Comparison of ENCODE assay signal across 8 mouse cellular contexts in the genomic region with DNA sequence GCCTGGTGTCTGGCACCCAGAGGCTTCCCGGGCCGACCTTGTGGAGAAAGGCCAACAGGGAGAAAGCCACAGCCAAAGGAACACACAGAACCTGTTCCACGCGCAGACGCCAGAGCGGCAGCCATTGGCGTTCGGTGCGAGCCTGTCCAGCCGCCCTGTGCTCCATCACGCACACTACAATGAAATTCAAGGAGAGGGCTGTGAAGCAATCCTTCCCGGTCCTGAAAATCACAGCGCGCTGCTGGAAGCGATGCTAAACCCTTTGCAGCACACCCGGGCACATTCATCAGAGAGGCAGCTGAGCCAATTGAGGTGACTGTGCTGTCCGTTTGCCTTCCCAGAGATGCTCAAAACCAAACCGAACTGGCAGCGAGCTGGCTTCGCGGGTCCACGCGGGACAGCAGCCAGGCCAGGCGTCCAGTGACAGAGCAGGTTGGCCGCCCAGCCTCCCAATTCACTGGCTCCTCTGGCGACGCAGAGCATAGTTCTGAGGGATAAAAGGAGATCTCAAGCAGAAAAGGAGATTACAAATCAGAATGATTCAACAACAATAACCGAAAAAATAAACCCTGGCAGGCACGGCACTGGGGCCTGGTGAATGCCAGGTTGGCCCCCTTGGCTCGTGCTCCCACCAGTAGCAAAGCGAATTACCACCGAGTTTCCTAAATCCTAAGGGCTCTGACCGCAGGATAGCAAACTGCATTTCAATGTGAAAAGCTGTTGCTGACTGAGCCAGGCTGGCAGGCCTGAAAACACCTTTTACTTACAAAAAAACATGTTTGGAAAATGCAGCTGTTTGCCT.
DNase-seq lines count a peak whose midpoint lies in the region; ATAC-seq and TF ChIP-seq lines count a peak whose summit lies in the region.

No protein-coding gene starts in this region.

- no peak overlapping the region for H3K4me2 ChIP-seq in liver, postnatal 0 days (ENCODE audit: low read depth, low read length)
- H3K4me2 ChIP-seq in embryonic facial prominence, embryonic 11.5 days (ENCODE audit: low read depth, low read length): peak overlapping the region; percentile 75
- H3K4me2 ChIP-seq in heart, embryonic 12.5 days: peak overlapping the region; percentile 85

- H3K36me3 ChIP-seq in liver, postnatal 0 days (replicated peaks; ENCODE audit: insufficient read depth, low read length): no peaks in the 10 kb centered on the region
- no peaks in the 10 kb centered on the region for H3K36me3 ChIP-seq in embryonic facial prominence, embryonic 11.5 days (replicated peaks; ENCODE audit: control insufficient read depth, insufficient read depth, low read depth, low read length)
- H3K36me3 ChIP-seq in heart, embryonic 12.5 days: no peaks in the 10 kb centered on the region

- no peak overlapping the region for H3K4me3 ChIP-seq in liver, postnatal 0 days (ENCODE audit: low read depth, low read length)
- peak overlapping the region; percentile 32 for H3K4me3 ChIP-seq in embryonic facial prominence, embryonic 11.5 days (ENCODE audit: low read depth, low read length)
- peak overlapping the region; percentile 49 for H3K4me3 ChIP-seq in heart, embryonic 12.5 days

- no peak for TF ChIP-seq CTCF in liver, postnatal 0 days (IDR thresholded peaks at IDR 0.05; ENCODE audit: low read depth)

- H3K9ac ChIP-seq in liver, postnatal 0 days (replicated peaks): no peak overlapping the region
- peak overlapping the region; percentile 57 for H3K9ac ChIP-seq in embryonic facial prominence, embryonic 11.5 days (replicated peaks; ENCODE audit: low read length)
- H3K9ac ChIP-seq in heart, embryonic 12.5 days: peak overlapping the region; percentile 44

- no peaks in the 10 kb centered on the region for H3K9me3 ChIP-seq in liver, postnatal 0 days (ENCODE audit: low read length)
- H3K9me3 ChIP-seq in embryonic facial prominence, embryonic 11.5 days (replicated peaks; ENCODE audit: control insufficient read depth, low read length): no peaks in the 10 kb centered on the region
- peaks cover 3% of the 10 kb centered on the region; the same call in 1 of the 2 replicates for H3K9me3 ChIP-seq in heart, embryonic 12.5 days (replicated peaks)

- H3K4me1 ChIP-seq in liver, postnatal 0 days (ENCODE audit: insufficient read depth): no peaks in the 10 kb centered on the region
- no peaks in the 10 kb centered on the region for H3K4me1 ChIP-seq in embryonic facial prominence, embryonic 11.5 days (ENCODE audit: control insufficient read depth, insufficient read depth, low read length)
- peaks cover 10% of the 10 kb centered on the region for H3K4me1 ChIP-seq in heart, embryonic 12.5 days (replicated peaks)

- 8% methylated on average over 33 of the region's 33 CpGs for WGBS in liver, postnatal 0 days (ENCODE audit: insufficient replicate concordance)
- 1% methylated on average over 33 of the region's 33 CpGs for WGBS in embryonic facial prominence, embryonic 11.5 days
- 4% methylated on average over 33 of the region's 33 CpGs for WGBS in heart, embryonic 12.5 days

- H3K27me3 ChIP-seq in liver, postnatal 0 days (ENCODE audit: insufficient read depth, low read length): peaks cover 11% of the 10 kb centered on the region
- peaks cover 3% of the 10 kb centered on the region for H3K27me3 ChIP-seq in embryonic facial prominence, embryonic 11.5 days (ENCODE audit: control insufficient read depth, insufficient read depth, low read length)
- H3K27me3 ChIP-seq in heart, embryonic 12.5 days (replicated peaks): peaks cover 29% of the 10 kb centered on the region

- DNase-seq in liver: peak; percentile 4
- no peak for DNase-seq in liver, postnatal 0 days
- peak; percentile 54 for DNase-seq in embryonic facial prominence, embryonic 11.5 days (ENCODE audit: low spot score)
- DNase-seq in layer of hippocampus, adult 9-10 months (ENCODE audit: low spot score): peak; percentile 4
- DNase-seq in lung, postnatal 36 days: peak; percentile 5
- DNase-seq in skeletal muscle tissue, adult 2 months (ENCODE audit: low read depth, low spot score): peak; percentile 13

- ATAC-seq in liver, postnatal 0 days: no peak
- no peak for ATAC-seq in embryonic facial prominence, embryonic 11.5 days (replicated peaks; ENCODE audit: insufficient number of reproducible peaks, low FRiP score, low TSS enrichment, low read depth)
- ATAC-seq in heart, embryonic 12.5 days (ENCODE audit: insufficient number of reproducible peaks, low FRiP score): no peak
- no peak for ATAC-seq in megakaryocyte, adult 5-6 weeks (ENCODE audit: poor library complexity, severe bottlenecking)

- no peak for TF ChIP-seq EP300 in liver, postnatal 0 days (IDR thresholded peaks at IDR 0.05; ENCODE audit: low read depth)

- no peak overlapping the region for H3K27ac ChIP-seq in liver, postnatal 0 days (ENCODE audit: low read depth)
- H3K27ac ChIP-seq in embryonic facial prominence, embryonic 11.5 days (replicated peaks; ENCODE audit: low read depth, low read length): no peak overlapping the region
- H3K27ac ChIP-seq in heart, embryonic 12.5 days (ENCODE audit: poor library complexity, severe bottlenecking): no peak overlapping the region
